Mouse (Mus musculus) heart, adult 10 weeks (tissue): ENCODE results near the gene Galnt10. TPM values are rescaled to one million over a fixed set of nuclear protein-coding genes. Genes with fewer than 3 reads are reported as not detected.

Source experiments
- polyA plus RNA-seq: library from polyadenylated mRNA; stranded (reverse); fragments of 350-450 nt; fragmentation: Illumina TruSeq; extraction: RNeasy Lipid Tissue Mini Kit (QIAGEN cat#74804); gene quantifications from one replicate; pipeline ENCODE4 v1.2.3, GENCODE M21; 2014; ENCODE audit warnings: low read depth, low replicate concordance

Gene Galnt10
- 7.0 TPM for polyA plus RNA-seq

GRCm38 (mm10) chr11:57645018-57645559 lies at the start of gene Galnt10:
TSS of gene Galnt10 (plus strand) at chr11:57645442.

GRCm38 (mm10) chr11:57800971-57801765 lies 155.9 kb downstream of the Galnt10 start, which contains the start of gene Sap30l:
TSS of gene Sap30l (plus strand) at chr11:57801637.

GRCm38 (mm10) chr11:57832552-57833201 lies 187.4 kb downstream of the Galnt10 start, which contains the start of gene Hand1:
TSS of gene Hand1 (minus strand) at chr11:57832818.

Other genes starting within 250 kb of the Galnt10 start
- 46.3 TPM for gene Fam114a2, start 126.8 kb upstream of the Galnt10 start, polyA plus RNA-seq
- 10.9 TPM for gene Mfap3, start 126.8 kb upstream of the Galnt10 start, polyA plus RNA-seq
- 31.8 TPM for gene Sap30l, start 156.2 kb downstream of the Galnt10 start, polyA plus RNA-seq
- gene Hand1, start 187.4 kb downstream of the Galnt10 start, polyA plus RNA-seq = not detected